Mouse (Mus musculus) liver, embryonic 14.5 days (tissue): ENCODE data around the gene Ddx27.

ENCODE experiments used
- CTCF ChIP-seq: IDR thresholded peaks from 2 replicates; pipeline ENCODE4 v1.5.1; 2016; ENCODE audit warnings: antibody characterized with exemption, low read depth, control low read depth
- EP300 ChIP-seq: IDR thresholded peaks from 2 replicates; pipeline ENCODE4 v1.6.1; 2016; ENCODE audit warnings: antibody characterized with exemption, low read depth

- no peak for TF ChIP-seq CTCF
- no peak for TF ChIP-seq EP300
Observed at GRCm38 (mm10) chr2:167076352-167076751, 61.4 kb downstream of the Ddx27 start.
